Mouse (Mus musculus): Measurements from ENCODE around the gene Frmd8. TPM values are rescaled to one million over a fixed set of nuclear protein-coding genes. Genes with fewer than 3 reads are reported as not detected.

Gene Frmd8
- total RNA-seq, 1 experiment from 2014 or later, result 32.8 TPM

DNA sequence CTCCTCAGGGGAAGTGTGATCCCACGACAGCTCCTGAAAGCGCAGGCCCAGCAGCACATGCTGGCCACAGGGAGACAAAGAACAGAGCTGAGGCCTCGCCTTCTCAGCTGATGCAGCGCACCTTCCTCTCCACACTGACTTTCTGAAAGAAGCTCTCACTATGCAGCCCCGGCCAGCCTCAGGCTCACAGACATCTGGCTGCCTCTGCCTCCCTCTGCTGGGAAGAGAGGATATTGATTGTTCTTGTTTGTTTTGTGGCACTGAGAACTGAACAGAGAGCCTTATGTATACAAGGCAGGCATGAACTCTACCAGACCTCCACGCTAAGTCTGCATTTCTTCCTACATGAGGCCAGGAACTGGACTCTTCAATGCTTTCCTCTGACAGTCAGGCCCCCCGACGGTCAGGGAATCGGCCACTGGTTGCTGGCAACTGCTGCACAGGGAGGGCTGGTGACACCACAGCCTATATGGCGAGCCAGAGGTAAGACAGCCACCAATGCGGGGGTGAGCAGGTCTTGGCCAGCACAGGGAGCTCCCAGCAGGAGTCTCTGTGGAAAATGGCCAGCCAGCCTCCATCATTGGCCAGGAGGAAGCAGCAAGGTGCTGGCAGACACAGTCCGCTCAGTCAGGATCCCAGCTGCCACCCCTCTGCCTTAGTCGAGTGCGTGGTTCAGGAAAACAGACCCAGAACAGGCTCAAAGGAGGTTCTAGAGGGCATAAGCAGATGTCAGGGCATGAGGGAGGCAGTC lies 12.6 kb downstream of the Frmd8 start:
- no peak for ATAC-seq (replicated peaks; ENCODE audit: insufficient number of reproducible peaks, low FRiP score, low TSS enrichment, poor library complexity, severe bottlenecking)

DNA sequence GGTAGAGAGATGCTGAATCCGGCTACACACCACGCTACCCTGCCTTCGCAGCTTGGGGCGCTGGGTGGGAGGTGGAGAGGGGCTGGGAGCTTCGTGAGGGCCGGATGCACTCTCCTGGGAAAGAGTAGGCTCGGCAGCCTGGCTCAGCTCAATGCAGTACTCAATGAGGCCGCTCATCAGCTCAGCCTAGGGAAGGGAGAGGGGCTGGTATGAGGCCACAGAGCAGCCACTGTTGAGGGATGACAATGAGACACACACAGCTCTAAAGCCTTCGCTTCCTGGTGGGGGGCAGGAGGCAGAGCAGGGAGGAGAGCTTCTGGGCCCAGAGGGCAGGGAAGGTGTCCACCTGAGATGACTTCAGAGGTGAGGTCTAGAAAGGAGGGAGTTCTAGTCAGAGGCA lies 18.5 kb downstream of the Frmd8 start:
- no peak for ATAC-seq (replicated peaks; ENCODE audit: insufficient number of reproducible peaks, low FRiP score, low TSS enrichment, poor library complexity, severe bottlenecking)

DNA sequence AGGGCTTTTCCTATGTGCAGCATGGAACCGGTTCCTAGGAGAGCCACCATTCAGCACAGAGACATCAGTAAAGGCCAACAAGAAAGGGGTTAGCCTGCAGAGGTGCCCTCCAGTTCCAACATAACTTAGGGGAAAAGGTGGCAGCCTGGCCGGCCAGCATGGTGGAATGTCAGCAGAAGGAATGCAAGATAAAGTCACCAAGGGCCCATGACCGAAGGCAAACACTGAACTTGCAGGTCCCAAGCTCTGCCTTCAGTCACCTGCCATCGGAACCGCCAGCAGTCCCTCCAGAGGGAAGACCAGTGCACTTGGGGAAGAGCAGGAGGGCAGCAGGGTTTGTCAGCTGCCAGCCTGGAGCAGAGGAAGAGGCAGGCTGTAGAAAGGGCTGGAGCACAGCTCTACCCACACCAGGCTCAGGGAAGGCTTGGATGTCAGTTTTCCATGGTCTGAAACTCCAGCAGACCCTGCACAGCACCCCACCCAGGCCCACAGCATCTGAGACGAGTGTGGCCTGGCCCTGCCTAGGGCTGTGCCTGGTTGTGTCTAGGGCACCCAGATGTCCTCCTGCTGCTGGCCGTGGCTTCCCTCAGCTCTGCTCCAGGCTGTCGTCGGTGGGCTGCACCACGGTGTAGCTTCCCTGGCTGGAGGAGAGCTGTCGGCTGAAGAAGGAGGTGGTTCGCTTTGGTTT lies 22.9 kb downstream of the Frmd8 start:
- no peak for ATAC-seq (replicated peaks; ENCODE audit: insufficient number of reproducible peaks, low FRiP score, low TSS enrichment, poor library complexity, severe bottlenecking)

DNA sequence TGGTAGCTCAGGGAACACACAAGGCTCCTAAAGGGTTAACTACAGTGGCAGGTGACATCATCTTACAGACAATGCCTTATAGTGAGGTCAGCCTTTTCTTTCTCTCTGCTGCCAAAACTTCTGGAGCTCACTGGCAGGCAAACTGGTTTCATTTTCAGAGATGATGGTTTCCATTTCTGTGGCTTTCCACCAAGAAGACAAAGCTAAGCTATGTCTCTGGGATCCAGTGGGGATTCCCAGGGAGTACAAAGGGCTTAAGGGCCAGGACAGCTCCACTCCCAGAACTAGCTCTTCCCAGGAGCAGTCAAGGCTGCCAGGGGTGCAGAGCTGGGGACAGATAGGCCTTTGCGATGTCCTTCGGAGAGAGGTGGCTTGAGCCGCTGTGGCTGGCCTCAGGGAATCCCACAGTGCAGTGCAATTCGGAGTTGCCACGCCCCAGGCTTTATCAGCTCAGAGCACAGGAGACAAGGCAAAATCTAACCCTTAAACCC lies 23.5 kb downstream of the Frmd8 start:
- ATAC-seq (replicated peaks; ENCODE audit: insufficient number of reproducible peaks, low FRiP score, low TSS enrichment, poor library complexity, severe bottlenecking), result no peak

DNA sequence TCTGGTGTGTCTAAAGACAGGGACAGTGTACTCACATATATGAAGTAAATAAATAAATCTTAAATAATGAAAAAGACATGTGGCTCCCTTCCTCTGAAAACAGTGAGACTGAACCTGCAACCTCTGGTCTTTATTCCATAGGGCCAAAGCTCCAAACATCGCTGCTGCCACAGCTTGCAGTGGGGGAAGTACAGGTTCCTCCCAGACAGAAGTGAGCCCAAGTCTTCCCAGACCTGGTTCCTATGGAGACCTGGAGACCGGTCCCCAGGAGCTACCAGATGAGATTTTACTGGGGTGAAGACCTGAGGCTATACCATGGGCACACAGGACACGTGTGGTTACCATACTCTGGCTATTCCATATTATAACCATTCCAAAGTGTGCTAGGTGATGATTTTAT lies 24.2 kb downstream of the Frmd8 start:
- no peak for ATAC-seq (replicated peaks; ENCODE audit: insufficient number of reproducible peaks, low FRiP score, low TSS enrichment, poor library complexity, severe bottlenecking)

DNA sequence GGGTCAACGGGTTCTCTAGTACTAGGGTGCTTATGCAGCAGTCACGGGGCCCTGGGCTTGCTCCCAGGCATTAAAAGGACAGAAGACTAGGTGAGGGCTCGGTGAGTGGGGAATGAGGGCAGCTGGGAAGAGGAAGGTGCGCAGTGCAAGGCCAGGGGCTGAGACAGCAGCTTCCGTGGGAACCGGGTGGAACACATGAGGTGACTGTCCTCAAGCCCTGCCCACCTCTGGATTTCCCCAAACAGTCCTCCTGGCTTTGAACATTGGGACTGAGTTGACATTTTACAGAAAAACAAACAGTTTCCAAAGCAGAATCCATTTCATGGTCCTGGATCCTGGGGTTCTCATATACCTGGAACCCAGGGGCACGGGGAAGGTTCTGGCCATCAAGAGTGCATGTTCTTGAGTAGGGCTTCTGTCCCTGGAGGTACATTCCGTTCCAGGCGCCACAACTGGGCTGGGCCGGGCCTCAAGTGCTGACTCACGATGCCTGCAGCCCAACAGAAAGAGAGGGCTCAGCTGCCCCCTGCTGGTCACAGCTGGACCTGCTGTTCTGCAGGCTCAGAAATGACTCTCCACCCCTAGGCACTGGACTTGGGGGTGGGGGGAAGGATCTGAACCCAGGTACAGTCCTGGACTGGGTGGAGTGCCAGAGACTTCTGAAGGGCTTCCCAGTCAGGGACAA lies 25.1 kb downstream of the Frmd8 start:
- peak; percentile 20 for ATAC-seq (replicated peaks; ENCODE audit: insufficient number of reproducible peaks, low FRiP score, low TSS enrichment, poor library complexity, severe bottlenecking)

DNA sequence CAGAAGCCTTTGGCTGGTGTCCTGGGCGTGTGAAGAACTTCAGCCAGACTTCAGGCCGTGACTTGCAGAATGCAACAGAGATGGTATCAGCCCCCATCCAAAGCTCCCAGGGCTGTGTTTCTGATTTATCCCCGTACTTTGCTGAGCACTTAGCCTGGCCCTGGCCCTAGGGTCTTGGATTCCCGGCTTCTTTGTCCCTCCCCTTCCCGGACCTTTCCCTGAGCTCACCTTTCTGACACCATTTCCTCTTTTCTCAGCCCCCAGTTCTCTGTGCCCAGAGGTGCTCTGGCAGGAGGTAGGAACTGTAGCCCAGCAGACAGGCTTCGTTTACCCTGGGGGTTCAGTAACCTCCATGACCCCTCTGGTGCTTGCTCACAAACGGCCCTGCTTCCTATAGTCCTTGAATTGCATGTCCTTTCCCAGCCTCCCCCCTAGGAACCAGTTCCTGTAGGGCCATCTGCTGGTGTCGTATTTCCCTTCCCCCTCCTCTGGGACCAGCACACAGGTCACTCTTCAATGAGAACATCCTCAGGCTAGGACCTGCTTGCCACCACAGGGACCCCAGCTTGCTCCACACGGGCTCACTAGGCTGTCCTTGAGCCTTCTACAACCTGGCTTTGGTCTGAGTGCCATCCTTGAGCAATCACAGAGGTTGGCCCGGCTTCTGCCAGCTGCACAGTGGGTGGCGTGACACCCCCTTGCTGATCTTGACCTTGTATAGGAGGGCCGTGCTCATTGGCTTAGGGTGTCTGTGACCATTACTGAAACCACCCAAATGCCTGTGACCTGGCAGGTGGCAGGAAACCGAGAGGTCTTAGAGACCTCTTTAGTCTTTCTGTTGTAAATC lies 26.0 kb downstream of the Frmd8 start:
- ATAC-seq (replicated peaks; ENCODE audit: insufficient number of reproducible peaks, low FRiP score, low TSS enrichment, poor library complexity, severe bottlenecking), result peak; percentile 7; the same call in 1 of the 2 replicates

DNA sequence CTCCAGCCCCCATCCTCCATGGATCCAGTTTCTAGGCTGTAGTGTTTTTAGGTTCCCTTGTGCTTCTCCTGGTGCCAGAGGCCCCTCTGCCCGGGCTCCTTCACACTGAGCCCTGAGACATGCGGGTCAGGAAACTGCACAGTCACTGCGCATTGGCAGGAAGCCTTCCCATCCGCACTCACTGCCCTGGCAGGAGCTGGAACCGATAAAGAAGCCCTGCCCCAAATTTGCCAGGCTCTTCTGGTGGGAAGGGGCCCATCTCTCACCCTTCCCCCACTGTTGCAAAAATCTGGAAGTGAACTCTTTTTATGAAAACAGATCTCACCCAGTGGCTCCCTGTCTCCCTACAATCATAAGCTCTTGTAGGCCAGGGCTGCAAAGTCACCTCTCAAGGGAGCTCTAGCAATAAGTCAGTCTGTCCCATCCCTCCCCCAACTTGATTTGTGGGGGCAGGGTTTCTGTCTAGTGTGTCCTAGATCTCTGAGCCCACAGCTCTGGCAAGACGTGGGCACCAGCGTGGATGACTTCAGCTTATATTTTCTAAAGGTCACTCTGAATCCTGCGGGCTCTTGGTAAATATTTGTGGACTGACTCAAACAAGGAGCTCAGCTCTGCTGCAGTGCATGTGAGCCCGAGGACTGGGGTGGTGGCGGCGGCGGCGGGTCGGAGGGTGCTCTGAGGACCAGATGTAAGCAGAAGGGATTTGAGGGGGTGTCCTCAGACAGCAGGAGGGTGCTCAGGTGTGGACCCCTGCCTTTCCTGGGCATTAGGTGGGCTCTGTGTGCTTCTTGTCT lies 26.8 kb downstream of the Frmd8 start:
- no peak for ATAC-seq (replicated peaks; ENCODE audit: insufficient number of reproducible peaks, low FRiP score, low TSS enrichment, poor library complexity, severe bottlenecking)

DNA sequence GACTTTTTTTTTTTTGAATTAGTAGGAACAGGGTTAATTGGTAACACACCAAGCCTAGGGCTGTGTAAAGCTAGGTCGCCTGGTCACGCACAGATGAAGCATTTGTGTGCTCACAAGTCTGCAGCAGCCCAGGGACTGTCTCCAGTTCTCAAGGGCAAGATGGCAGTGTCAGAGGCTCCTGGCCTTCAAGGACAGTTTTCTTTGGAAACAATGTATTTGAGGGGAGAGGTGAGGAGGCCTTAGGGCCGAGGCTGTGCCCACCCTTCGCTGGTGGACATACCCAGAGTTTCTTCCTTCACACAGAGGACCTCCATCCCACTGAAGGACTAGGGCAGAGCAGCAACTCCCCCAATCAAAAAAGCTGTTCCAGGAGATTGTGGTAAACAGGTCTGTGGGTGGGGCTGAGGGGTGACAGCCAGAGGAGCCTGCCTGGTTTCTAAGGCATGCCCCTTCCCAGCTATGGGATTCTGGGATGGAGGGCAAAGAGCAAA lies 27.7 kb downstream of the Frmd8 start:
- no peak for ATAC-seq (replicated peaks; ENCODE audit: insufficient number of reproducible peaks, low FRiP score, low TSS enrichment, poor library complexity, severe bottlenecking)

DNA sequence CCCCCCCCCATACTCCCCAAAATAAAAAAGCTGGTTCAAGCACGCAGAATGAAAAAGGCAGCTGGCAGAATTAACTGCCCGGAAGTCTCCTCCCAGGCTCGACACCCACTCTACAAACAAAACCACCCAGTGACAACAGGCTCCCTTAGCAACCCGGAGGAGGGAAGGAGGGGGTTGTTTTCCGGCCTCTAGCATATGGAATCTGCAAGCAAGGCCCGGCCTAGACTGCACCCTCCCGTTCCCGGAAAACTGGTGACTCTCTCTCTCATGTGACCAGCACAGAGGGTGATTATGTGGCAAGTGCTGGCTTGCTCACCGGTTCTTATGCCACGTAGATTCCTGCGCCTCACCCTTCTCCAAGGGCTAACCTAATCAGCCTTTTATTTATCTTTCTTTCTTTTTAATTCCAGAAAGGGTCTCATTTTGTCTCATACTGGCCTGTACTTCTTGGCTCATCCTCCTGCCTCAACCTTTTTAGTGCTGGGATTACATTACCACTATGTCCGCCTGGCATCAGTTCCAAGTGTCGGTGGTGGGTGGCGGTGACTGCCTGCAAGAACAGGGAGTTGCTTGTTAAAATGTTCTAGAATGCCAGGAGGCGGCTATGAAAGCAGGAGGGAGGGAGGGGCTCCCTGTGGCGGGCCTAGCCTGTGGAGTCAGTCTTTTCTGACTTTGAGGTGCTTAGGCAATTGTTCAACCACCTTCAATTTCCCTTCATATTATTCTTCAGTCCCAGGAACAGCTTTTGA lies 28.3 kb downstream of the Frmd8 start:
- peak; percentile 10 for ATAC-seq (replicated peaks; ENCODE audit: insufficient number of reproducible peaks, low FRiP score, low TSS enrichment, poor library complexity, severe bottlenecking)

DNA sequence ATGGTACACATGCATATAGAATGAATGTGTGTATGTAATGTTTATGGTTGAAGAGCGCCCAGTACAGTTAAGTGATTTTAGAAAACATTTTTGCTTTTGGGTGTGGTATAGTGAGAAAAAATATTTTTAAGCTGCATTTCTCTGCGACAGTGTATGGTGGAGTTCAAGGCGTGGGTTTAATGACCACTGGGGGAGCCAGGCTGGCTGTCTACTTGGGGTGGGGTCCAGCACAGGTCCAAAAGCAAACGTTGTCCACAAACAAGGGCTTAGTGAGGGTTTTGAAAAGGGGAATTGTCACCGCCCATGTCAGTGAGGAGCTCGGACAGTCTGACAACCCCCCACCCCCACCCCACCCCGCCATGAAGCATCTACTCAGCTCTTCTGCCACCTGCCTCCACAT lies 28.9 kb downstream of the Frmd8 start:
- no peak for ATAC-seq (replicated peaks; ENCODE audit: insufficient number of reproducible peaks, low FRiP score, low TSS enrichment, poor library complexity, severe bottlenecking)

DNA sequence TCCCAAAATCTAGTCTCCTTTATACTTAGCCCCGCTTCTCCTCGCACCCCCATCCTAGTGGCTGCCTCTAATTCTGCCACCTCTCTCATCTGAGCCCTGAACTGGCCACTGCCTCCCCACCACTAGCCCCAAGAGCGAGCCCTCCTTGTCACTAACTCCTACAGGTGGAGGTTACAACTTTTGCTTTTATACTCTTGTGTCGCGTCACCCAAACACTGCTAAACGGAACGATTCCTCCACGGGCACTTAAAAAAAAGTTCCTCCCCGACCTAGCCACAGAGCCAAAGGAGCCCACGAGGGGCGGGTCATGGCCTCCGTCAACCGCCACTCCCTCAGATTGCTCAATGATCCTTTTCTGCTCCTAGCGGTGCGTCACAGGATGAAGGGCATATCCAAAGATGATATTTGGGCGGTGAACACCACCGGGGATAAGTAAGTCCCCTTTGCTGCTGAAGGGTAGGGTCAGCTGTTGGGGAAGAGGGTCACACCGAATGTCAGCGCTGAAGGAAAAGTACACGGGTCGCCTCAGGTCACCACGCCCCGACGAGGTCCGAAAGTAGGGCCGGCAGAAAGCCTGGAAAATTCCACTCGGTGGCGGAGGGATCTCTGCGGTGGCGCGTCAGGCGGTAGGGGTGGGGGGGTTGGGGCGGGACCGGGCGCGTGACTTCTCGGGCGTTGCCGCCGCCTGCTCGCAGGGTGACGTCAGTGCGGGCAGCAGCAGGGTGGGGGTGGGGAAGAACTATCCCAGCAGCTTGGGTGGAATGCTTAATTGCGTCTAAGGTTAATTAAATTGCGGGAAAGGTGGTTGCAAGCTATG lies 29.5 kb downstream of the Frmd8 start:
- peak; percentile 21 for ATAC-seq (replicated peaks; ENCODE audit: insufficient number of reproducible peaks, low FRiP score, low TSS enrichment, poor library complexity, severe bottlenecking)

DNA sequence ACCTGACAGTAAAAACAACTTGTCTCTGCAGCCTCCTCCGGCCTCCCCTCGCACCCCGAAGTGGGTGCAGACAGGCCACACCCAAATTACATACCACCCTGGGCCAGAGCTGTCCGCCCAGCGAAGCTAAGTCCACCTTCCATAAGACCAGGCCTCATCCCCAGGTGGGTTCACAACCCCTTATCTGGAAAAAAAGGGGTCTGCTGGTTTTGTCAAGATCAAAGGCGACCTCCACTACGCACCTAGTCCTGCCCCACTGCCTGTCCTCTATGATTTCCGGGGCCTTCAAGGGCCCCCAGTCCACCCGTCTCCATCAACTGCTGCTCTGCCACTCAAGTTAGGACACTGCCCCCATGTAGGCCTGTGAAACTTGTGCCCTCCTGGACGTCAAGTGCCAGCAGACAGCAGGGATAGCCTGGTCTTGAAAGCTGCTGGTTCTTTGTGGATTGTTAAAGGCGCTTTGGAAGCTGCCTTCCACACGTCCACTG lies 30.2 kb downstream of the Frmd8 start:
- no peak for ATAC-seq (replicated peaks; ENCODE audit: insufficient number of reproducible peaks, low FRiP score, low TSS enrichment, poor library complexity, severe bottlenecking)

DNA sequence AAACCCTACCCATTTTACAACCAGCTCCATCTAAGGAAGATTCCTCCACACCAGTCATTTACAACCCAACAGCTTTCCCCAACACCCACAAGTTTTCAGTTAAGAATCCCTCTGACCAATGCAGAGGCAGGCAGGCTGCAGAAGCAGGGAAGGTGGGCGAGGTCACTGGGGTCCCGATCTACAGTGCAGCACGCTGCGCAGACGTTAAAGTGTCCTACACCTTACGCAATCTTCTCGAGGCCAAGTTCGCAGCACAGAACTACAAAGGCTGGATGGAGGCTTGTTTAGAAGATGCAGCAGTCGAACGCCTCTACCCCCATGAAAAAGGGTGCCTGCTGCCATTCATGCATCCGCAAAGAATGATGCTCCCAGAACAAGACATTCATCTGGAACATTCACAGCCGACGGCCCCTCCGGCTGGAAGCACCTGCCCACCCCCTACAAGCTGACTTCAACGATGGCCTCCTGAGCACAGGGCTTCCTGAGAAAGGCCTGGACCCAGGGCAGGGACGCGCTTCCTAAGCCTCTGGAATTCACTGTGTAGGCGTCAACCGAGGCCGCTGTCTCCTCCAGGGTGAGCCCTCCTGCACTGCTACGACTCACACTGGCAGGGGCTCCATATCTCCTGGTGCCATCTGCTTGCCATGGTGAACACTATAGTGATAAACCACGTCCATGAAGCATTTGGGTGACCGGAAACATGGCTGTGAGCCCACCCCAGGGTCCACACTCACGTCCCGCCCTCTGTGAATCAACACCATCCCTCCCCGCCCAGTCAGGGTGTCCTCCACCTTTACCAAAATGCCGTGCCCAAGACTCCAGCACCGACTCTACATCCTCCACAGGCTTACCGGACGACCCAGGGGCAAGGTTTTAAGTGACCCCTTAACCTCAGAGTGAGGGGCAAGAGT lies 31.0 kb downstream of the Frmd8 start:
- no peak for ATAC-seq (replicated peaks; ENCODE audit: insufficient number of reproducible peaks, low FRiP score, low TSS enrichment, poor library complexity, severe bottlenecking)
